Mouse (Mus musculus) Patski (cell line): ENCODE measurements around the gene Uvrag. TPM values are rescaled to one million over a fixed set of nuclear protein-coding genes. Genes with fewer than 3 reads are reported as not detected.

ENCODE experiments used
- ATAC-seq: fragments of 100-300 bp; one replicate; pipeline ENCODE4 v1.8.0; 2021
- CTCF ChIA-PET: fragments of 350-600 bp; sonication (Branson Sonifier 250); formaldehyde crosslinking; loops from one replicate; lab custom pipeline; 2022; ENCODE audit warnings: inconsistent platforms; lab: Charles Lee
- POLR2A ChIA-PET: fragments of 350-600 bp; sonication (Branson Sonifier 250); formaldehyde crosslinking; loops from one replicate; lab custom pipeline; 2022; ENCODE audit warnings: antibody characterized with exemption, inconsistent platforms; lab: Charles Lee
- DNase-seq: peaks from one replicate; pipeline ENCODE4 v3.0.0-alpha.2; 2011; ENCODE audit warnings: low read depth, low spot score
- H3K27me3 ChIP-seq: fragments of 371-371 bp; one replicate; pipeline ENCODE4 v1.5.1; 2021
- CTCF ChIP-seq: fragments of 100-300 bp; IDR thresholded peaks from one replicate; pipeline ENCODE4 v1.5.1; 2021
- in situ Hi-C: fragments of 300-500 bp; cut with MboI; formaldehyde crosslinking; loops from 3 replicates; pipeline ENCODE4 v1.11.1; 2018; ENCODE audit warnings: low pct_unique_long_range_greater_than_20kb, mixed read lengths
- polyA plus RNA-seq: library from polyadenylated mRNA; unstranded; gene quantifications from one replicate; pipeline ENCODE4 v1.2.3, GENCODE M21; 2021

The Uvrag gene
- polyA plus RNA-seq, 1 experiment from 2014 or later = 29.6 TPM

GRCm38 (mm10) chr7:98850388-98850787 lies 290.6 kb downstream of the Uvrag start:
- no peak for TF ChIP-seq CTCF
- ChIA-PET CTCF (no interaction called here), POLR2A (interaction anchor here (0.6 kb wide), 1 partner anchor 171 kb away, joined by 3 read pairs; no protein-coding TSS in a partner anchor)
- DNase-seq (no peak), ATAC-seq (no peak)
- H3K27me3 ChIP-seq = peaks cover 16% of the 10 kb centered on the region
- in situ Hi-C loops = no loop called here

GRCm38 (mm10) chr7:98848899-98849640 lies 291.9 kb downstream of the Uvrag start:
- ChIA-PET POLR2A (no interaction called here), CTCF (no interaction called here)
- no peak for ATAC-seq
- peaks cover 21% of the 10 kb centered on the region for H3K27me3 ChIP-seq
- no peak for TF ChIP-seq CTCF
- no peak for DNase-seq
- in situ Hi-C loops = no loop called here

GRCm38 (mm10) chr7:98843649-98844048 lies 297.3 kb downstream of the Uvrag start:
- POLR2A ChIA-PET = no interaction called here
- ATAC-seq (no peak), DNase-seq (no peak)
- H3K27me3 ChIP-seq = peaks cover 61% of the 10 kb centered on the region
- in situ Hi-C loops = no loop called here
- no peak for TF ChIP-seq CTCF
- CTCF ChIA-PET = interaction anchor here (1.0 kb wide), 1 partner anchor 15 kb away, joined by 3 read pairs; no protein-coding TSS in a partner anchor

- ATAC-seq (no peak), DNase-seq (no peak)
- ChIA-PET CTCF (interaction anchor here (0.7 to 1.2 kb wide), 3 partner anchors 15 to 106 kb away, joined by 3 to 5 read pairs (median 3); no protein-coding TSS in a partner anchor), POLR2A (no interaction called here)
- in situ Hi-C loops = no loop called here
- peaks cover 64% of the 10 kb centered on the region for H3K27me3 ChIP-seq
- no peak for TF ChIP-seq CTCF
These were observed 297.9 kb downstream of the Uvrag start for GRCm38 (mm10) chr7:98842997-98843396.

GRCm38 (mm10) chr7:98841802-98842201 lies 299.1 kb downstream of the Uvrag start:
- no peak for TF ChIP-seq CTCF
- no peak for DNase-seq

GRCm38 (mm10) chr7:98840771-98841170 lies 300.2 kb downstream of the Uvrag start:
- TF ChIP-seq CTCF = no peak
- ChIA-PET POLR2A (no interaction called here), CTCF (no interaction called here)
- ATAC-seq = no peak
- no peak for DNase-seq
- H3K27me3 ChIP-seq = peaks cover 65% of the 10 kb centered on the region
- in situ Hi-C loops = no loop called here

More at GRCm38 (mm10) chr7:98841802-98842201, 299.1 kb downstream of the Uvrag start:
- CTCF ChIA-PET = interaction anchor here (1.2 kb wide), 1 partner anchor 98 kb away, joined by 5 read pairs; no protein-coding TSS in a partner anchor
- ATAC-seq = no peak
- peaks cover 58% of the 10 kb centered on the region for H3K27me3 ChIP-seq
- POLR2A ChIA-PET = no interaction called here
- in situ Hi-C loops = no loop called here

GRCm38 (mm10) chr7:98839312-98839711 lies 301.6 kb downstream of the Uvrag start:
- POLR2A ChIA-PET = no interaction called here

GRCm38 (mm10) chr7:98838729-98839141 lies 302.2 kb downstream of the Uvrag start:
- H3K27me3 ChIP-seq = peaks cover 67% of the 10 kb centered on the region
- DNase-seq (no peak), ATAC-seq (no peak)
- no peak for TF ChIP-seq CTCF
- CTCF ChIA-PET = interaction anchor here (0.9 to 3.2 kb wide), 8 partner anchors 10 to 96 kb away, joined by 3 to 36 read pairs (median 4); no protein-coding TSS in a partner anchor
- in situ Hi-C loops = loop anchor here (5.0 kb wide), 2 partner anchors 91 to 229 kb away; no protein-coding TSS in a partner anchor
- POLR2A ChIA-PET = interaction anchor here (0.9 kb wide), 1 partner anchor 95 kb away, joined by 3 read pairs; no protein-coding TSS in a partner anchor

More at GRCm38 (mm10) chr7:98839312-98839711, 301.6 kb downstream of the Uvrag start:
- ATAC-seq = no peak
- TF ChIP-seq CTCF = no peak
- DNase-seq = no peak
- CTCF ChIA-PET = interaction anchor here (0.9 kb wide), 1 partner anchor 96 kb away, joined by 3 read pairs; no protein-coding TSS in a partner anchor
- in situ Hi-C loops = loop anchor here (5.0 kb wide), 2 partner anchors 92 to 228 kb away; no protein-coding TSS in a partner anchor
- peaks cover 72% of the 10 kb centered on the region for H3K27me3 ChIP-seq

GRCm38 (mm10) chr7:98837901-98838300 lies 303.0 kb downstream of the Uvrag start:
- CTCF ChIA-PET = interaction anchor here (0.6 to 3.2 kb wide), 16 partner anchors 9 to 242 kb away, joined by 3 to 36 read pairs (median 4); no protein-coding TSS in a partner anchor
- POLR2A ChIA-PET = interaction anchor here (0.9 kb wide), 1 partner anchor 94 kb away, joined by 3 read pairs; no protein-coding TSS in a partner anchor
- in situ Hi-C loops = loop anchor here (5.0 kb wide), 2 partner anchors 91 to 229 kb away; no protein-coding TSS in a partner anchor
- no peak for TF ChIP-seq CTCF
- peak; percentile 73 for ATAC-seq
- H3K27me3 ChIP-seq = peaks cover 67% of the 10 kb centered on the region
- no peak for DNase-seq

- ChIA-PET POLR2A (interaction anchor here (0.6 kb wide), 2 partner anchors 102 to 132 kb away, joined by 3 read pairs; no protein-coding TSS in a partner anchor), CTCF (interaction anchor here (0.7 to 3.2 kb wide), 8 partner anchors 10 to 355 kb away, joined by 3 to 36 read pairs (median 4); no protein-coding TSS in a partner anchor)
- H3K27me3 ChIP-seq = peaks cover 66% of the 10 kb centered on the region
- DNase-seq = no peak
- TF ChIP-seq CTCF = no peak
- in situ Hi-C loops = loop anchor here (5.0 kb wide), 2 partner anchors 89 to 231 kb away; no protein-coding TSS in a partner anchor
- no peak for ATAC-seq
These were observed 304.3 kb downstream of the Uvrag start for GRCm38 (mm10) chr7:98836646-98837045.
